Mouse (Mus musculus): Measurements from ENCODE around the gene Zfp750. TPM values are rescaled to one million over a fixed set of nuclear protein-coding genes. Genes with fewer than 3 reads are reported as not detected.

Gene Zfp750
- polyA plus RNA-seq (2014; fragmentation: Nextera tagmentation; extraction: Ambion mirVana), result 8.6 and 8.9 TPM in 2 replicates

- H3K4me2 ChIP-seq (replicated peaks; ENCODE audit: low read depth, low read length), result 0 out of 2 replicates have a peak within 1 kb of the TSS, but pooled peaks have one; percentile 10
- no peak within 1 kb of the TSS; the same call in 1 of the 2 replicates for H3K4me3 ChIP-seq (ENCODE audit: low read depth, low read length)
- H3K27me3 ChIP-seq (ENCODE audit: control insufficient read depth, insufficient read depth, low read length), result no peaks in the 10 kb centered on the region
- WGBS, result 29% methylated on average over 10 of the region's 10 CpGs
- H3K27ac ChIP-seq (ENCODE audit: low read length), result no peak within 1 kb of the TSS
- H3K36me3 ChIP-seq (ENCODE audit: control insufficient read depth, insufficient read depth, low read length), result no peaks in the 10 kb centered on the region
- no peak within 1 kb of the TSS for H3K9ac ChIP-seq (replicated peaks; ENCODE audit: low read depth, low read length)
- no peaks in the 10 kb centered on the region for H3K9me3 ChIP-seq (ENCODE audit: control insufficient read depth, low read depth, low read length)
- ATAC-seq (ENCODE audit: insufficient number of reproducible peaks, insufficient read depth, low FRiP score, low read depth), result no peak
- H3K4me1 ChIP-seq (ENCODE audit: control insufficient read depth, insufficient read depth, low read length), result peaks cover 1% of the 10 kb centered on the region; the same call in 1 of the 2 replicates
Measured at GRCm38 (mm10) chr11:121519131-121519530, at the start of gene Zfp750. Zfp750 (minus strand) TSS chr11:121519333.

GRCm38 (mm10) chr11:121564265-121564664, 45.1 kb upstream of the Zfp750 start:
- Histone ChIP-seq H3K4me3 (ENCODE audit: low read depth, low read length) (no peak overlapping the region), H3K9me3 (ENCODE audit: control insufficient read depth, low read depth, low read length) (no peaks in the 10 kb centered on the region), H3K27ac (ENCODE audit: low read length) (no peak overlapping the region), H3K27me3 (ENCODE audit: control insufficient read depth, insufficient read depth, low read length) (no peaks in the 10 kb centered on the region), H3K4me2 (replicated peaks; ENCODE audit: low read depth, low read length) (no peak overlapping the region), H3K9ac (replicated peaks; ENCODE audit: low read depth, low read length) (no peak overlapping the region), H3K4me1 (ENCODE audit: control insufficient read depth, insufficient read depth, low read length) (no peaks in the 10 kb centered on the region), H3K36me3 (ENCODE audit: control insufficient read depth, insufficient read depth, low read length) (no peaks in the 10 kb centered on the region)
- ATAC-seq (ENCODE audit: insufficient number of reproducible peaks, insufficient read depth, low FRiP score, low read depth), result no peak
- WGBS, result 92% methylated on average over 4 of the region's 4 CpGs

DNA sequence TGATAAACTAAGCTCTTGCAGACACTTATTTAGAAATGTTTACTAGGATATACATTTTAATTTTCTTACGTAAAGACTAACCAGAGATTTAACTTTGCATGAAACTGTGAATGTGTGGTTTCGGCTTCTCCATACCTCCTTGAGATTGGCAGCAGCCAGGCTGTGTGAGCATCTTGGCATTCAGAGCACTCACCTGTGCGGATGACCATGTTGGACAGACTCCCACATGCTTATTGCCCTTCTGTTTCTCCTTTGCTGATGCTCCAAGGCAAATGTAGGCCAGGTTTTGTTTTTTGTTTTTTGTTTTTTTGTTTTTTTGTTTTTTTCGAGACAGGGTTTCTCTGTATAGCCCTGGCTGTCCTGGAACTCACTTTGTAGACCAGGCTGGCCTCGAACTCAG, 44.2 kb upstream of the Zfp750 start:
- Histone ChIP-seq H3K4me1 (ENCODE audit: control insufficient read depth, insufficient read depth, low read length) (no peaks in the 10 kb centered on the region), H3K4me2 (replicated peaks; ENCODE audit: low read depth, low read length) (no peak overlapping the region), H3K27me3 (ENCODE audit: control insufficient read depth, insufficient read depth, low read length) (no peaks in the 10 kb centered on the region), H3K27ac (ENCODE audit: low read length) (no peak overlapping the region), H3K4me3 (ENCODE audit: low read depth, low read length) (no peak overlapping the region), H3K36me3 (ENCODE audit: control insufficient read depth, insufficient read depth, low read length) (no peaks in the 10 kb centered on the region; the same call in 1 of the 2 replicates), H3K9me3 (ENCODE audit: control insufficient read depth, low read depth, low read length) (no peaks in the 10 kb centered on the region), H3K9ac (replicated peaks; ENCODE audit: low read depth, low read length) (no peak overlapping the region)
- no peak for ATAC-seq (ENCODE audit: insufficient number of reproducible peaks, insufficient read depth, low FRiP score, low read depth)
- 96% methylated on average over 5 of the region's 5 CpGs for WGBS

DNA sequence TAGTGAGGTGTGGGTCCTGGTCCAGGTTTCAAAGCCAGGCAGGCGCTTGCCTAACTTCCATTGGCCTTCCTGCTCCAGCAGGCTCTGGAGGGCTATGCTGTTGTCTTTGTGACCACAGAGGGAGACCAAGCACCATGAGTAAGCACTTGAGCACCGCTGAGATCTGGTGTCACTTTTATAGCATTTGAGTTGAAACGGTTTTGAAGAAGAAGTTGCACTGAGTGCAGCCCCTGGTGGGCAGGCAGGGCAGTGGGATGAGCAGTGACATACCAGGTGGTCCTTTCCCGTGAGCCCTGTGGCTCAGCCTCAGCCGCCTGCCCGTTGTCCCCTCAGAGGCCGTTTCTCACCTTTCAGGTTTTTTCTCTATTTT, 41.1 kb upstream of the Zfp750 start:
- Histone ChIP-seq H3K36me3 (ENCODE audit: control insufficient read depth, insufficient read depth, low read length) (no peaks in the 10 kb centered on the region; the same call in 1 of the 2 replicates), H3K9ac (replicated peaks; ENCODE audit: low read depth, low read length) (no peak overlapping the region), H3K27ac (ENCODE audit: low read length) (no peak overlapping the region), H3K4me1 (ENCODE audit: control insufficient read depth, insufficient read depth, low read length) (no peaks in the 10 kb centered on the region), H3K4me3 (ENCODE audit: low read depth, low read length) (no peak overlapping the region), H3K9me3 (ENCODE audit: control insufficient read depth, low read depth, low read length) (no peaks in the 10 kb centered on the region), H3K4me2 (replicated peaks; ENCODE audit: low read depth, low read length) (no peak overlapping the region), H3K27me3 (ENCODE audit: control insufficient read depth, insufficient read depth, low read length) (no peaks in the 10 kb centered on the region)
- no peak for ATAC-seq (ENCODE audit: insufficient number of reproducible peaks, insufficient read depth, low FRiP score, low read depth)
- WGBS, result 73% methylated on average over 7 of the region's 7 CpGs

DNA sequence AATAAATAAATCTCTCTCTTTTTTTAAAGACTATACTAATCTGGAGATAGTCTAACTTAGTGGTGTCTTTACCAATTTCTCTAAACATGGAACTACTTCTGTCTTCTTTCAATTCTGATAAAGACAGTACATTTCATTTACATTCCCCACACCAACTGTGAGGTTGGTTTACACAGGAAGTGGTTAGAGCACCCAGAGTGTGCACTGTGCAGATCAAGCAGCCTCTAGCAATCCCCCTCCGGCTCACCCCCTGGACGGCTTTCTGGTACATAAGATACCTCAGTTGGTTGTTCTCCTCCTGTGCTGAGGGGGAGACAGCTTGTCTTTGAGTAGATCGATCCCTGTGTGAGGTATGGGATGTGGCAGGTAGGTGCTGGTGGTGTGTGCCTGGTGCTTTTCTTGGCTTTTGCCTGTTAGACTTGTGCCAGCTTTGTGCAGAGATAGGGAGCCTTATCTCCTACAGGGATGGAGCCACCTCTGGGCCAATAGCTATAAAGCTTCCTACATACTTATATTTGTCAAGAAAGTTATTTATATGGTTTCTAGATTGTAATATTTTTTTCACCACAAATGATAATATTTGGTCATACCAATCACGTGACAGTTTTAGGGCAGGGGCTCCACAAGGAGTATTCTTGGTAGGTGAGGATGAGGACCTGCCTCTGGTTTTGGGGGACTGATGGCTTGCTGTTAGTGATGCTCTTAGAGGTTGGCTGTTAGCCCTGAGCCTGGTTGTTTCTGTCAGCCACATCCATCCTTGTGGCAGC, 40.6 kb upstream of the Zfp750 start:
- Histone ChIP-seq H3K4me2 (replicated peaks; ENCODE audit: low read depth, low read length) (no peak overlapping the region), H3K27me3 (ENCODE audit: control insufficient read depth, insufficient read depth, low read length) (no peaks in the 10 kb centered on the region), H3K27ac (ENCODE audit: low read length) (no peak overlapping the region), H3K36me3 (ENCODE audit: control insufficient read depth, insufficient read depth, low read length) (no peaks in the 10 kb centered on the region; the same call in 1 of the 2 replicates), H3K4me1 (ENCODE audit: control insufficient read depth, insufficient read depth, low read length) (no peaks in the 10 kb centered on the region), H3K9me3 (ENCODE audit: control insufficient read depth, low read depth, low read length) (no peaks in the 10 kb centered on the region), H3K9ac (replicated peaks; ENCODE audit: low read depth, low read length) (no peak overlapping the region), H3K4me3 (ENCODE audit: low read depth, low read length) (no peak overlapping the region)
- no peak for ATAC-seq (ENCODE audit: insufficient number of reproducible peaks, insufficient read depth, low FRiP score, low read depth)
- 80% methylated on average over 4 of the region's 4 CpGs for WGBS

- 79% methylated on average over 3 of the region's 3 CpGs for WGBS
- Histone ChIP-seq H3K9ac (replicated peaks; ENCODE audit: low read depth, low read length) (no peak overlapping the region), H3K27me3 (ENCODE audit: control insufficient read depth, insufficient read depth, low read length) (no peaks in the 10 kb centered on the region), H3K4me2 (replicated peaks; ENCODE audit: low read depth, low read length) (no peak overlapping the region), H3K9me3 (ENCODE audit: control insufficient read depth, low read depth, low read length) (no peaks in the 10 kb centered on the region), H3K4me1 (ENCODE audit: control insufficient read depth, insufficient read depth, low read length) (no peaks in the 10 kb centered on the region), H3K36me3 (ENCODE audit: control insufficient read depth, insufficient read depth, low read length) (no peaks in the 10 kb centered on the region; the same call in 1 of the 2 replicates), H3K4me3 (ENCODE audit: low read depth, low read length) (no peak overlapping the region), H3K27ac (ENCODE audit: low read length) (no peak overlapping the region)
- ATAC-seq (ENCODE audit: insufficient number of reproducible peaks, insufficient read depth, low FRiP score, low read depth), result no peak
Measured at GRCm38 (mm10) chr11:121558522-121558921, 39.4 kb upstream of the Zfp750 start.

- H3K36me3 ChIP-seq (ENCODE audit: control insufficient read depth, insufficient read depth, low read length), result no peaks in the 10 kb centered on the region; the same call in 1 of the 2 replicates
- H3K9ac ChIP-seq (replicated peaks; ENCODE audit: low read depth, low read length), result no peak overlapping the region
- H3K4me2 ChIP-seq (replicated peaks; ENCODE audit: low read depth, low read length), result no peak overlapping the region
- no peaks in the 10 kb centered on the region for H3K4me1 ChIP-seq (ENCODE audit: control insufficient read depth, insufficient read depth, low read length)
- no peak overlapping the region for H3K4me3 ChIP-seq (ENCODE audit: low read depth, low read length)
- H3K27me3 ChIP-seq (ENCODE audit: control insufficient read depth, insufficient read depth, low read length), result no peaks in the 10 kb centered on the region
- no peak overlapping the region for H3K27ac ChIP-seq (ENCODE audit: low read length)
- WGBS, result 94% methylated on average over 1 of the region's 1 CpGs
- ATAC-seq (ENCODE audit: insufficient number of reproducible peaks, insufficient read depth, low FRiP score, low read depth), result no peak
- no peaks in the 10 kb centered on the region for H3K9me3 ChIP-seq (ENCODE audit: control insufficient read depth, low read depth, low read length)
Measured at GRCm38 (mm10) chr11:121557946-121558345, 38.8 kb upstream of the Zfp750 start.

DNA sequence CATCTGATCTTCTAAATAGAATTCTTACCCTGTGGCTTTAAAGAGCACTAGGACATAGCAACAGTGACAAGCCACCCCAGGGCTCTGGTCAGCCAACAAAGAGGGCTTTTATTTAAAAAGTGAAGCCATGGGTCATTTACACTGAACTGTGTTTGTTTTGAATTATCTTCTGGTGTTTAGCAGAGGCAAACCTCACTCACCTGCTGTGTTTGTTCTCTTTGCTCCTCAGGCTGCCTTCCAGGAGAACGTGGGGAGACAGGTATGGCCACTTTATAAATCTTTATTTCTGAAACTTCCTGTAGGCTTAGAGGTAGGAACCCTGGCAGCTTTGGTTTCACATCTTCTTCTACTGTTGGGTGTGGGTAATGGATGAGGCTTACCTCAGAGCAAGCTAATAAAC, 37.6 kb upstream of the Zfp750 start:
- no peak for ATAC-seq (ENCODE audit: insufficient number of reproducible peaks, insufficient read depth, low FRiP score, low read depth)
- Histone ChIP-seq H3K9ac (replicated peaks; ENCODE audit: low read depth, low read length) (no peak overlapping the region), H3K36me3 (ENCODE audit: control insufficient read depth, insufficient read depth, low read length) (no peaks in the 10 kb centered on the region; the same call in 1 of the 2 replicates), H3K4me1 (ENCODE audit: control insufficient read depth, insufficient read depth, low read length) (no peaks in the 10 kb centered on the region), H3K27me3 (ENCODE audit: control insufficient read depth, insufficient read depth, low read length) (no peaks in the 10 kb centered on the region), H3K4me2 (replicated peaks; ENCODE audit: low read depth, low read length) (no peak overlapping the region), H3K27ac (ENCODE audit: low read length) (peak overlapping the region; percentile 2; the same call in 1 of the 2 replicates), H3K9me3 (ENCODE audit: control insufficient read depth, low read depth, low read length) (no peaks in the 10 kb centered on the region), H3K4me3 (ENCODE audit: low read depth, low read length) (no peak overlapping the region)
- 74% methylated on average over 1 of the region's 1 CpGs for WGBS
